Mouse (Mus musculus) brain, adult 2 months (tissue): Measurements from ENCODE around the gene Rab7b.

ENCODE experiments used
- DNase-seq: peaks from one replicate; pipeline ENCODE4 v3.0.0; 2011; ENCODE audit warnings: low read depth, low spot score

The Rab7b gene

GRCm38 (mm10) chr1:131688475-131688874, at the start of gene Rab7b:
Gene Rab7b, plus strand, starts transcription at chr1:131688695.
- peak; percentile 18 for DNase-seq

DNA sequence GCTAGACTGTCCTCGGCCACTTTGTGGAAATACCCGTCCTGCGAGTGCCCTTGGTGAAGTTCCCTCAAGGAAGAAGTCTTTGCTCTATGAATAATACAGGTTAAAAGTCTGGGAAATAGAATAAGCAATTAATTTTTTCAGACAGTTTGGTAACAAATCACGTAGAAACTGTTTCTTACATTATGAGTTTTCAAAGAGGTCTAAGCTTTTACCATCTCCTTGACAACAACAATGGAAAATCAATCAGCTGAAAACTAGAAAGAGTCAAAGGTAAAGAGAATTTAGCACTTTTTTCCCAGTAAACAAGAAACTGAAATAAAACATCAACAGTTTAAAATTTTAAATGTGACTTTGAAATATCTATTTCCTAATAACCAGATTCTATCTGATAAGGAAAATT, 48.4 kb upstream of the Rab7b start:
- no peak for DNase-seq

DNA sequence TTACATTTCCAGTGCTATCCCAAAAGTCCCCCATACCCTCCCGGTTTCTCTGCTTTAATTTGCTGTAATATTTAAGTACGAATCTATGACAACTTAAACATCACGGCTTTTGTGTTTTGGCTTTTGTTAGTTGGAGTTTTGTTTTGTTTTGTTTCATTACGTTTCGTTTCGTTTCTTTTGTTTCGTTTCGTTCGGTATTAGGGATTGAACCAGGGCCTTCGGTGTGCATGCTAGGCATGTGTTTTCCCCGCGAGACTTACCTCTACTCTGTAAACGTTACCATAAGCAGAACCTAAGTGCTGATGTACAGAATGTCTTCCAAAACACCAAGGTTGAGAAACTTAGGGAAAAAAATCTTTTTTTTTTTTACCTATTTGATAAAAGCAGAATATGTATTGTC, 46.9 kb upstream of the Rab7b start:
- DNase-seq, result no peak

- DNase-seq, result no peak
Observed at GRCm38 (mm10) chr1:131642251-131642650, 46.2 kb upstream of the Rab7b start.

DNA sequence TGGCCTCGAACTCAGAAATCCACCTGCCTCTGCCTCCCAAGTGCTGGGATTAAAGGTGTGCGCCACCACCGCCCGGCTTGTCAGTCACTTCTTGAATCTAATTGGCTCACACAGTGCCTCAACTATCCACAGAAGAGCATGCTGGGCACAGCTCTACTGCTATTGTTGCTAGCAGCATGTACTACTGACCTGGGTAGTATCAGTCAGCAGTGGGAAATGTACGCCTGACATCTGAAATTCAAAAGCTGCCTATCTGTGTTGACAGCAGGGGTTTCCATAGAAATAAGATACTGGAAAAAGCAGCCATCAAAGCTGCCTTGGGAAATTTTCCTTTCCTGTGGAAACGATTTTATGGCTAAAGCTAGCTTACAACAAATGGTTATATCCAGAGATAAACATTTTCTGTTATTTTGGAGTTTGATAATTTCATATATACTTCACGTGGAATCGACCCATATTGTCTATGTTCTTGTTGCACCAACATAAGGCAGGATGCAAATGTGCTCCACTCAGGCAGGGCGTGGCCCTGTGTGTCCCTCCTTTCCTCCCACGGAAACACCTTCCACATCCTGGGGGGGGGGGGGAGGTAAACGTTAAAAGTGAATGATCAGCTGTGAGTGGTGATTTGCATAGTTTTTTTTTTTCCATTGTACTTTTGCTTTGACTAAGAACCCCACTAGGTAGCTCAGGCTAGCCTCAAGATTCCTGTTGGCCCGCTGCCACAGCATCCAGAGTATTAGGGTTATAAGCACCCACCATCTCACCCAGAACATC, 35.6 kb upstream of the Rab7b start:
- no peak for DNase-seq

- no peak for DNase-seq
Observed at GRCm38 (mm10) chr1:131655601-131656000, 32.9 kb upstream of the Rab7b start.

DNA sequence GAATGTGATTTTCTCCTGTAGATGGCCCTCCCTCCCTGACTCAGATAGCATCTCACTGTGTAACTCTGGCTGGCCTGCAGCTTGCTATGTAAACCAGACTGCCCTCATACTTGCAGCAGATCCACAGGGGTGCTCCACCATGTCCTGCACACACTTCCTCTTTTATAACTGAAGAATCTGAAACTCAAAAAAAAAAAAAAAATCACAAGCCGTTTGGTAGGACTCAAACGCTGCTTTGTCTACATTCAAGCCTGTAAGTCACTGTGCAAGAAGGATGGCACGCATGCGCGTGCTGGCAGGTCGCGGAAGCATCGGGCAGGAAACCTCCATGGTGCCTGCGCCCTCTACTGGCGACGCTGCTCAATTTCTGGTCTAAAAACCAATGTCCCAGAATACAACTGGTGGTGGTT, 30.5 kb upstream of the Rab7b start:
- peak; percentile 97 for DNase-seq

DNA sequence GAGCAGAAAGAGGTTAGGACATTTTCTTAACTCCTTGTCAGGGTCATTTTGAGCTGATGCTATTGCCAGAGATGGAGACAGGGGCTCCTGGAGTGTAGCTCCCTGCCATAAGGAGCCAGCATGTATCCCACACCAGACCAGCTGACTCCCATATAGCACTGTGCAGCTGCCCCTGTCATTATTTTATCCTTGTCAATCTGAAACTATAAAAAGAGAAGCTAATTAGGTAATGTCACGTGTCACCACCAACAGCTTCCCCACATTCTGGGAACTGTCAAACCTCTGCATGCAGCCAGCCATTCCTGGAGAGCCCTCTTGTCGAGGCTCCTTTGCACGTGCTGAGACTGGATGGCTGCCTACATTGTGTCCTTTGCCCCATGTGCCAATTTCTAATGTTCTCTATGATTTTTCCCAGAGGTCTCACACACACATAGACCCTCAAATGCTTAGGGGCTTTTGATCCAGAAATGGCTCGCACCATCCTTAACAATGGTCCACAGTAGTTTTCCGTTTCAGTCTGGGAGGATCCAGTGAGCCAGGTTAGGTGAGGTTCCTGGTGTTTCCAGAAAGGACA, 28.9 kb upstream of the Rab7b start:
- DNase-seq, result peak; percentile 14

- no peak for DNase-seq
Observed at GRCm38 (mm10) chr1:131660266-131660665, 28.2 kb upstream of the Rab7b start.

- DNase-seq, result no peak
Observed at GRCm38 (mm10) chr1:131660716-131661472, 27.6 kb upstream of the Rab7b start.

- DNase-seq, result no peak
Observed at GRCm38 (mm10) chr1:131661749-131662148, 26.7 kb upstream of the Rab7b start.

DNA sequence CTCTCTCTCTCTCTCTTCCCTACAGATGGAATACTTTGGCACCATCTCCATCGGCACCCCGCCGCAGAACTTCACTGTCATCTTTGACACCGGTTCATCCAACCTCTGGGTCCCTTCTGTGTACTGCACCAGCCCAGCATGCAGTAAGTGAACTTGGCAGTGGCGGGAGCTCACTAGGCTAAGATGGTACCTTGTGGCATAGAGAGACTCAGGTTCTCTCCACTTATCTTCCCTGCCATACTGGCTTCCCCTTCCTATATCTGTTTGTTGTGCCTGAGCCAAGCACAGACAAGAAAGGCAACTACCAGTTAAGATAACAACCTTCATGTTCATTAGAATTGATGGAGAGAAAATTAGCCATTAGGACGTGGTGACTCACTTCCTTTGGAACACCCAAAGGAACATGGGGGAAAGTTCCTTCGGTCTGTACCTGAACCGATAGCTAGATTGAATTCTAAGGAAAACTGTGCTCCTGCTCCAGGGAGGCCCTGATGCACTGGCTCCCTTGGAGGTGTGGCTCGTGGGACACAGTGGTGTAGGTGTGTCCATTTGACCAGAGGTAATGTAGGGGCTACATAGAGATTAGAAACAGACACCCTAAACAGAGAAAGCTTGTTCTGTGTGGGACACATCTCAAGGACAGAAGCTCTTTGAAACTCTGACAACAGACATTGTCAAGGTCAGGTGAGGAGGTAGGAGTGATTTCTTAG, 25.1 kb upstream of the Rab7b start:
- no peak for DNase-seq

DNA sequence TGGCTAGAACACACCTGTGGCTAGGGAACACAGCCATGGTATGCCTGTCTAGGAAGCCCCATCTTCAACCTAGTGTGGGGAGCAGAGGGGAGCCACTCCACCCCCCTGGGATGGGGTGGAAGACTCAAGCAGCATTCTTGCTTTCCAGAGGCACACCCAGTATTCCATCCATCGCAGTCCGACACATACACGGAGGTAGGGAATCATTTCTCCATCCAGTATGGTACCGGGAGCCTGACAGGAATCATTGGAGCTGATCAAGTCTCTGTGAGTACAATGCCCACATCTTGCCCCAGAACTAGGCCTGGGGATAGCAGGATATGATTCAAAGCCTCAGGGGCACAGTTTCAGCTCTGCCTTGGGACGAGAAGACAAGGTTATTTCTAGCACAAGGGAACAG, 24.4 kb upstream of the Rab7b start:
- no peak for DNase-seq

GRCm38 (mm10) chr1:131665886-131666285, 22.6 kb upstream of the Rab7b start:
- no peak for DNase-seq

DNA sequence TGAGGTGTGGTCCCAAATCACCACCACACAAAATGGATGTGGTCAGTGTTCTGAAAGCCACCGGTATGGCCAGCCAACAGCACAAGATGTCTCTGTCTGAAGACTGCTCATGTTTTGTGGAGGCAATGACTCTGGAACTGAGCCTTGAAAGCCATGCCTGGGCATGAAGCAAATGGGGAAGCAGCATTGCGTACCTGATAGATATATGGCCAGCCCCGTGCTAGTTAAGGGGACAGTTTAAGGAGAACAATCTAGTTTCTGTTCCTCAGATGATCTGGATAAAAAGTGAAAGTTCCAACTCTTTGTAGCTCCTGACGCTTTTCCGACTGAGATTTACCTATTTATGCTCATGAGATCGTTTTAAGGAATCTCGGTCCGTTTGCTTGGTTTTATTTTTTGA, 17.4 kb upstream of the Rab7b start:
- DNase-seq, result no peak

- DNase-seq, result no peak
Observed at GRCm38 (mm10) chr1:131672361-131672760, 16.1 kb upstream of the Rab7b start.

GRCm38 (mm10) chr1:131679644-131680043, 8.9 kb upstream of the Rab7b start:
- peak; percentile 30 for DNase-seq

DNA sequence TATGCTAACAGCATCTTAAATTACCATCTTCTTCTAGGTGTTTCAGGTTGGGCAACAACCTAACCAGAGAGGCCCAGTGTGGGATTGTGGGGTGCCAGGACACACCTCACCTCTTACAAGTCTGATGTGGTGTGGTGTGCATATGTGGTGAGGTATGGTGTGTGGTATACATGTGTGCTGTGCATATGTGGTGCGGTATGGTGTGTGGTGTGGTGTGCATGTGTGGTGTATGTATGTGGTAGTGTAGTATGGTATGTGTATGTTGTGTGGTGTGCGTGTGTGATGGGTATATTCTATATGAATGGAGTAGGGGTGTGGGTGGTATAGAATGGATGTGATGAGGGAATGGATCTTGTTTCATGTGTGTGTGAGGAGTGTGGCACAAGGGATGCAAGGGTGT, 756 bp upstream of the Rab7b start:
- no peak for DNase-seq

GRCm38 (mm10) chr1:131689016-131689415, 521 bp downstream of the Rab7b start:
- DNase-seq, result no peak

- DNase-seq, result peak; percentile 55
Observed at GRCm38 (mm10) chr1:131689899-131690298, 1.4 kb downstream of the Rab7b start.

GRCm38 (mm10) chr1:131690435-131690834, 1.9 kb downstream of the Rab7b start:
- peak; percentile 37 for DNase-seq

- DNase-seq, result no peak
Observed at GRCm38 (mm10) chr1:131691356-131691755, 2.9 kb downstream of the Rab7b start.
